Mouse (Mus musculus): ENCODE measurements around the gene Olfr123. TPM values are rescaled to one million over a fixed set of nuclear protein-coding genes. Genes with fewer than 3 reads are reported as not detected.

Gene Olfr123
- not detected in 2 replicates for polyA plus RNA-seq (2012; rRNA removed)

DNA sequence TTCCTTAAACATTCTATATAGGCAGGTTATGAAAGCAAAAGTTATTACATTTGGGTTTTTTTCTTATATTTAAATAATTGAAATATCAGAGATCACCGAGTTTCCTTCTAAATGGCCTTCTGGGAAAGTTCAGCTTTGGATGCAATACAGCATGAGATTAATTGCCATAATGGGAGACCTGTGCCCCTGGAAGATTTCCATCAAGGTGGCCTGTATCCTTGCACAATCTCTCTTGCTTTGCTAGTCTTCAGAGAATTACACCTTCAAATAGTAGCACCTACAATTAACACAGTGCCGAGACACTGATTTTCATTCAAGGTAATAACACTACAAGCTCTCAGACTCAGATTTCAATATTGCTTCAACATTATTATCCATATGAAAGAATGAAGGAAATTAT is at the start of gene Olfr123:
Gene Olfr123 (plus strand): TSS at position 301 of the 400 bp plus-strand sequence.
- Histone ChIP-seq H3K36me3 (ENCODE audit: control insufficient read depth, insufficient read depth, low read length) (no peaks in the 10 kb centered on the region), H3K4me1 (replicated peaks; ENCODE audit: control insufficient read depth, insufficient read depth, low read length) (no peaks in the 10 kb centered on the region), H3K27ac (ENCODE audit: control insufficient read depth, insufficient read depth, low read length) (no peak within 1 kb of the TSS), H3K4me3 (ENCODE audit: control insufficient read depth, insufficient read depth, low read length) (no peak within 1 kb of the TSS), H3K27me3 (ENCODE audit: control insufficient read depth, insufficient read depth, low read length) (no peaks in the 10 kb centered on the region)
- DNase-seq: no peak
- WGBS: 92% methylated on average over 2 of the region's 2 CpGs
- TF ChIP-seq POLR2A (IDR thresholded peaks at IDR 0.05; ENCODE audit: control insufficient read depth, extremely low read depth, insufficient read depth, low read length, poor library complexity) (no peak), CTCF (IDR thresholded peaks at IDR 0.05; ENCODE audit: borderline replicate concordance, control insufficient read depth, extremely low read depth, insufficient read depth, low read length, poor library complexity) (no peak)

DNA sequence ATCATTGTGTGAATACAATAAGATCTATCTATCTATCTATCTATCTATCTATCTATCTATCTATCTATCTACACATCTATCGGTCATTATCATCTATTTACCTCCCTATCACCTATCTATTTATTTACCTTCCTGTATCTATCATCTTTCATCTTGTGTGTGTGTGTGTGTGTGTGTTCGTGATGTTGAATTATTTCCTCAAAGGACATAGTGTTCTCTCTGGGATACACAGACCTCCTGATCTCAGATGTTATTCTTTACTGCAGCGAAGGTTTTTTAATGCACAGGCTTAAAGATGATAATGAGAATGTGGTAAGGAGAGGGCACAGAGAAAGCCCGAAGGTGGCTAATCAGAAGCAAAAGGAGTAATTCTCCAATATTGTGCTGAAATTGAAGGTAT is 25.0 kb upstream of the Olfr123 start, which contains the start of gene Olfr122:
Gene Olfr122 (plus strand): TSS at position 301 of the 400 bp plus-strand sequence.
- no peak for DNase-seq
- H3K27me3 ChIP-seq (ENCODE audit: control insufficient read depth, insufficient read depth, low read length): no peaks in the 10 kb centered on the region
- WGBS: 94% methylated on average over 4 of the region's 4 CpGs
- no peaks in the 10 kb centered on the region for H3K4me1 ChIP-seq (replicated peaks; ENCODE audit: control insufficient read depth, insufficient read depth, low read length)
- no peak within 1 kb of the TSS for H3K27ac ChIP-seq (ENCODE audit: control insufficient read depth, insufficient read depth, low read length)
- no peak within 1 kb of the TSS for H3K4me3 ChIP-seq (ENCODE audit: control insufficient read depth, insufficient read depth, low read length)
- TF ChIP-seq CTCF (IDR thresholded peaks at IDR 0.05; ENCODE audit: borderline replicate concordance, control insufficient read depth, extremely low read depth, insufficient read depth, low read length, poor library complexity) (no peak), POLR2A (IDR thresholded peaks at IDR 0.05; ENCODE audit: control insufficient read depth, extremely low read depth, insufficient read depth, low read length, poor library complexity) (no peak)
- H3K36me3 ChIP-seq (ENCODE audit: control insufficient read depth, insufficient read depth, low read length): no peaks in the 10 kb centered on the region

DNA sequence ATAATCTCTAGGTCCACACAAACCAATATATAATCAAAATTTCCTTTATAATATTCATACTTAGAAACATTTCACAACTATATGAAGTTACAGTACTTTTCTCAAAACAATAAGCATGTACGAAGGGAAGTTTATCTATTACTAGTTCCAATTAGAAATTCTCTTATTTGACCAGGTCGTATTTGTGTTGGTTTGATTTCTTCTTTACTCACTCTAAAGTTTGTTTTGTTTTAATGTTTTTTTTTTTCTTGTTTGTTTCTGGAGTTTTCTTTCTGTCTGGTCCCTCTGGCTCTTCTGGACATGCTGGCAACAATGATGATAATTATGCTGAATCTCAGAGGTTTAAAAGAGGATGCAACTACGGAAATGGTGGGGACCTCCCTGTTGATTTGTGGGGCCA is 6.3 kb downstream of the Olfr123 start, which contains the start of gene Olfr124:
Gene Olfr124 (plus strand): TSS at position 301 of the 400 bp plus-strand sequence.
- no peak within 1 kb of the TSS for H3K27ac ChIP-seq (ENCODE audit: control insufficient read depth, insufficient read depth, low read length)
- no peak for DNase-seq
- no peaks in the 10 kb centered on the region for H3K36me3 ChIP-seq (ENCODE audit: control insufficient read depth, insufficient read depth, low read length)
- TF ChIP-seq CTCF (IDR thresholded peaks at IDR 0.05; ENCODE audit: borderline replicate concordance, control insufficient read depth, extremely low read depth, insufficient read depth, low read length, poor library complexity) (no peak), POLR2A (IDR thresholded peaks at IDR 0.05; ENCODE audit: control insufficient read depth, extremely low read depth, insufficient read depth, low read length, poor library complexity) (no peak)
- no peaks in the 10 kb centered on the region for H3K4me1 ChIP-seq (replicated peaks; ENCODE audit: control insufficient read depth, insufficient read depth, low read length)
- H3K4me3 ChIP-seq (ENCODE audit: control insufficient read depth, insufficient read depth, low read length): no peak within 1 kb of the TSS
- 94% methylated on average over 3 of the region's 3 CpGs for WGBS
- no peaks in the 10 kb centered on the region for H3K27me3 ChIP-seq (ENCODE audit: control insufficient read depth, insufficient read depth, low read length)

DNA sequence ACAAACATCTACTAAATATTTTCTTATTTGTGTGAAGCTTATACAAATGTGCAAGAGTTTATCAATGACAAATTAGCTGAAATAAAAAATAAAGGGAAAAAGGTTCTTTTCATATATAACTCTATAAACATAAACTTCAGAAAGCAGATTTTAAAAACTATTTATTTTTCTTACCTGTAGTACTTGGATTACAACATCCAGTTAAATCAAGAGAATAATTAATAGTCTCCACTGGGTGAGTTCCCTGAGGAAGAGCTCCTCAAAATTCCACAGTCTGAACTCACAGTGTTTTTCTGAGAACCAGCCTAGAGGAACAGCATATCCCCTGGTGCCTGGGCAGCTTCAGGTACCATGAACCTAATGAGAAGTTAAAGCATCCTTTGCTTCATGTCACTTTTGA is 39.3 kb downstream of the Olfr123 start, which contains the start of gene Olfr125:
Gene Olfr125 (plus strand): TSS at position 301 of the 400 bp plus-strand sequence.
- Histone ChIP-seq H3K27me3 (ENCODE audit: control insufficient read depth, insufficient read depth, low read length) (no peaks in the 10 kb centered on the region), H3K4me1 (replicated peaks; ENCODE audit: control insufficient read depth, insufficient read depth, low read length) (no peaks in the 10 kb centered on the region), H3K36me3 (ENCODE audit: control insufficient read depth, insufficient read depth, low read length) (no peaks in the 10 kb centered on the region), H3K27ac (ENCODE audit: control insufficient read depth, insufficient read depth, low read length) (no peak within 1 kb of the TSS), H3K4me3 (ENCODE audit: control insufficient read depth, insufficient read depth, low read length) (no peak within 1 kb of the TSS)
- TF ChIP-seq POLR2A (IDR thresholded peaks at IDR 0.05; ENCODE audit: control insufficient read depth, extremely low read depth, insufficient read depth, low read length, poor library complexity) (no peak), CTCF (IDR thresholded peaks at IDR 0.05; ENCODE audit: borderline replicate concordance, control insufficient read depth, extremely low read depth, insufficient read depth, low read length, poor library complexity) (no peak)
- DNase-seq: no peak

DNA sequence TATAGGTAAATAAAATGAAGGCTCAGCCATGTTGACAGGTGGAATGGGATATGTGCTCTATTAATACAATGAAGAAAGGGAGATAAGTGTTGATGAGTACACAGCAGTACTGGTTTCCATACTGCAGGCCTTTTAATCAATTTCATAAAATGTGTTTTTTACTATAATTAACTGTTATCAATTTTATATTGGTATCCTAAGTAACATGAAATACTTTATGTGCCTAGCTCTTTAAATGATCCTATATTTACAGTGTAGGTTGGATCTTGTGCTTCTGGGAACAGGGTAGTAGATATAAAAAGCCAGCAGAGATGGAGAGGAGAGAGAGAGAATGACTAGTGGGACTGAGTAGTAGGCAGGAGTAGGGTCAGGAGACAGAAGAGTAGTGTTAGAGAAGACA is 53.9 kb downstream of the Olfr123 start, which contains the start of gene Olfr126:
Gene Olfr126 (plus strand): TSS at position 301 of the 400 bp plus-strand sequence.
- Histone ChIP-seq H3K4me3 (ENCODE audit: control insufficient read depth, insufficient read depth, low read length) (no peak within 1 kb of the TSS), H3K4me1 (replicated peaks; ENCODE audit: control insufficient read depth, insufficient read depth, low read length) (no peaks in the 10 kb centered on the region), H3K27ac (ENCODE audit: control insufficient read depth, insufficient read depth, low read length) (no peak within 1 kb of the TSS), H3K36me3 (ENCODE audit: control insufficient read depth, insufficient read depth, low read length) (no peaks in the 10 kb centered on the region), H3K27me3 (ENCODE audit: control insufficient read depth, insufficient read depth, low read length) (no peaks in the 10 kb centered on the region)
- TF ChIP-seq POLR2A (IDR thresholded peaks at IDR 0.05; ENCODE audit: control insufficient read depth, extremely low read depth, insufficient read depth, low read length, poor library complexity) (no peak), CTCF (IDR thresholded peaks at IDR 0.05; ENCODE audit: borderline replicate concordance, control insufficient read depth, extremely low read depth, insufficient read depth, low read length, poor library complexity) (no peak)
- DNase-seq: no peak

Other genes starting within 250 kb of the Olfr123 start
- gene Olfr112, start 224.1 kb upstream of the Olfr123 start, polyA plus RNA-seq (2012; rRNA removed): not detected in 2 replicates
- gene Olfr113, start 215.9 kb upstream of the Olfr123 start, polyA plus RNA-seq (2012; rRNA removed): not detected in 2 replicates
- not detected in 2 replicates for gene Olfr114, start 200.8 kb upstream of the Olfr123 start, polyA plus RNA-seq (2012; rRNA removed)
- gene Olfr115, start 166.4 kb upstream of the Olfr123 start, polyA plus RNA-seq (2012; rRNA removed): not detected in 2 replicates
- not detected in 2 replicates for gene Olfr116, start 166.3 kb upstream of the Olfr123 start, polyA plus RNA-seq (2012; rRNA removed)
- not detected in 2 replicates for gene Olfr117, start 129.7 kb upstream of the Olfr123 start, polyA plus RNA-seq (2012; rRNA removed)
- gene Olfr118, start 126.5 kb upstream of the Olfr123 start, polyA plus RNA-seq (2012; rRNA removed): not detected in 2 replicates
- gene Olfr119, start 97.0 kb upstream of the Olfr123 start, polyA plus RNA-seq (2012; rRNA removed): not detected in 2 replicates
- gene Olfr120, start 71.7 kb upstream of the Olfr123 start, polyA plus RNA-seq (2012; rRNA removed): not detected in 2 replicates
- gene Olfr121, start 44.7 kb upstream of the Olfr123 start, polyA plus RNA-seq (2012; rRNA removed): not detected in 2 replicates
- gene Olfr122, start 24.9 kb upstream of the Olfr123 start, polyA plus RNA-seq (2012; rRNA removed): not detected in 2 replicates
- gene Olfr124, start 6.4 kb downstream of the Olfr123 start, polyA plus RNA-seq (2012; rRNA removed): not detected in 2 replicates
- not detected in 2 replicates for gene Olfr125, start 39.4 kb downstream of the Olfr123 start, polyA plus RNA-seq (2012; rRNA removed)
- gene Olfr126, start 54.0 kb downstream of the Olfr123 start, polyA plus RNA-seq (2012; rRNA removed): not detected in 2 replicates
- 0.09 TPM in 1 of 2 replicates, not detected in the other for gene Olfr127, start 106.9 kb downstream of the Olfr123 start, polyA plus RNA-seq (2012; rRNA removed)
- gene Olfr128, start 127.0 kb downstream of the Olfr123 start, polyA plus RNA-seq (2012; rRNA removed): not detected in 2 replicates
- gene Olfr761, start 159.6 kb downstream of the Olfr123 start, polyA plus RNA-seq (2012; rRNA removed): not detected in 2 replicates